Mouse (Mus musculus): ENCODE results near the gene Hist1h2bh. TPM values are rescaled to one million over a fixed set of nuclear protein-coding genes. Genes with fewer than 3 reads are reported as not detected.
"Not testable (repeated sequence)": the region's sequence is repeated elsewhere in the genome, so short reads cannot be mapped to it uniquely, and the experiment has no call there.

The Hist1h2bh gene
- polyA plus RNA-seq, 1 experiment from 2014 or later, result 0.37 TPM

GRCm38 (mm10) chr13:23554925-23555838, 12.0 kb upstream of the Hist1h2bh start:
- Histone ChIP-seq H3K9me3 (replicated peaks) (no peaks in the 10 kb centered on the region), H3K4me3 (peak overlapping the region; percentile 46), H3K27me3 (no peaks in the 10 kb centered on the region), H3K4me1 (peaks cover 17% of the 10 kb centered on the region), H3K9ac (peak overlapping the region; percentile 72), H3K27ac (peak overlapping the region; percentile 89), H3K4me2 (replicated peaks) (peak overlapping the region; percentile 98), H3K36me3 (no peaks in the 10 kb centered on the region)
- under 1% methylated on average over 54 of the region's 54 CpGs for WGBS
- peak; percentile 89 for ATAC-seq (ENCODE audit: low FRiP score)

- Histone ChIP-seq H3K9me3 (replicated peaks) (no peaks in the 10 kb centered on the region), H3K27ac (peak overlapping the region; percentile 89), H3K27me3 (no peaks in the 10 kb centered on the region), H3K4me3 (peak overlapping the region; percentile 46), H3K9ac (peak overlapping the region; percentile 72), H3K36me3 (no peaks in the 10 kb centered on the region), H3K4me2 (replicated peaks) (peak overlapping the region; percentile 98), H3K4me1 (peaks cover 17% of the 10 kb centered on the region)
- whole genome bisulfite sequencing, result 23% methylated on average over 9 of the region's 9 CpGs
- no peak for ATAC-seq (ENCODE audit: low FRiP score)
These were observed 11.2 kb upstream of the Hist1h2bh start for GRCm38 (mm10) chr13:23554393-23554792.

GRCm38 (mm10) chr13:23552962-23553361, 9.8 kb upstream of the Hist1h2bh start, which contains the start of gene Hist1h1d:
Gene Hist1h1d (plus strand): TSS chr13:23553262.
- no peak for ATAC-seq (ENCODE audit: low FRiP score)
- Histone ChIP-seq H3K27ac (peak within 1 kb of the TSS; percentile 89), H3K9ac (no peak within 1 kb of the TSS), H3K4me3 (no peak within 1 kb of the TSS), H3K36me3 (no peaks in the 10 kb centered on the region), H3K4me1 (peaks cover 17% of the 10 kb centered on the region), H3K4me2 (replicated peaks) (no peak within 1 kb of the TSS), H3K27me3 (no peaks in the 10 kb centered on the region), H3K9me3 (replicated peaks) (no peaks in the 10 kb centered on the region)

- ATAC-seq (ENCODE audit: low FRiP score), result no peak
- Histone ChIP-seq H3K4me3 (peak overlapping the region; percentile 41; the same call in 1 of the 2 replicates), H3K4me2 (replicated peaks) (peak overlapping the region; percentile 58), H3K9ac (no peak overlapping the region), H3K4me1 (peaks cover 17% of the 10 kb centered on the region), H3K36me3 (no peaks in the 10 kb centered on the region), H3K27me3 (no peaks in the 10 kb centered on the region), H3K9me3 (replicated peaks) (no peaks in the 10 kb centered on the region), H3K27ac (peak overlapping the region; percentile 89)
- WGBS, result 51% methylated on average over 8 of the region's 8 CpGs
These were observed 9.0 kb upstream of the Hist1h2bh start for GRCm38 (mm10) chr13:23551931-23552914.

GRCm38 (mm10) chr13:23551146-23551834, 8.1 kb upstream of the Hist1h2bh start, which contains the start of gene Hist1h4f:
Gene Hist1h4f (minus strand): TSS chr13:23551648.
- H3K27ac ChIP-seq, result peak within 1 kb of the TSS; percentile 89
- under 1% methylated on average over 47 of the region's 47 CpGs for WGBS
- H3K9ac ChIP-seq, result peak within 1 kb of the TSS; percentile 59
- H3K9me3 ChIP-seq (replicated peaks); H3K36me3 ChIP-seq; H3K27me3 ChIP-seq: not testable (repeated sequence)
- peak; percentile 87 for ATAC-seq (ENCODE audit: low FRiP score)
- peak within 1 kb of the TSS; percentile 41 for H3K4me3 ChIP-seq
- H3K4me1 ChIP-seq, result peaks cover 12% of the 10 kb centered on the region
- H3K4me2 ChIP-seq (replicated peaks), result peak within 1 kb of the TSS; percentile 58

GRCm38 (mm10) chr13:23550761-23551145, 7.6 kb upstream of the Hist1h2bh start:
- peak overlapping the region; percentile 41 for H3K4me3 ChIP-seq
- WGBS, result 10% methylated on average over 3 of the region's 3 CpGs
- peaks cover 12% of the 10 kb centered on the region for H3K4me1 ChIP-seq
- peak overlapping the region; percentile 59 for H3K9ac ChIP-seq
- no peak for ATAC-seq (ENCODE audit: low FRiP score)
- peak overlapping the region; percentile 89 for H3K27ac ChIP-seq
- no peaks in the 10 kb centered on the region for H3K36me3 ChIP-seq
- H3K27me3 ChIP-seq, result no peaks in the 10 kb centered on the region
- peak overlapping the region; percentile 58 for H3K4me2 ChIP-seq (replicated peaks)
- no peaks in the 10 kb centered on the region for H3K9me3 ChIP-seq (replicated peaks)

GRCm38 (mm10) chr13:23546694-23547093, 3.5 kb upstream of the Hist1h2bh start:
- no peaks in the 10 kb centered on the region for H3K36me3 ChIP-seq
- no peak overlapping the region for H3K4me2 ChIP-seq (replicated peaks)
- peaks cover 10% of the 10 kb centered on the region for H3K4me1 ChIP-seq
- 81% methylated on average over 5 of the region's 5 CpGs for WGBS
- no peak overlapping the region for H3K9ac ChIP-seq
- no peak for ATAC-seq (ENCODE audit: low FRiP score)
- no peak overlapping the region for H3K27ac ChIP-seq
- H3K4me3 ChIP-seq, result no peak overlapping the region
- no peaks in the 10 kb centered on the region for H3K27me3 ChIP-seq
- no peaks in the 10 kb centered on the region for H3K9me3 ChIP-seq (replicated peaks)

GRCm38 (mm10) chr13:23544787-23545120, 1.6 kb upstream of the Hist1h2bh start:
- ATAC-seq (ENCODE audit: low FRiP score); H3K27me3 ChIP-seq; H3K36me3 ChIP-seq; H3K9me3 ChIP-seq (replicated peaks); H3K4me1 ChIP-seq: not testable (repeated sequence)
- under 1% methylated on average over 11 of the region's 14 CpGs for WGBS
- H3K9ac ChIP-seq, result peak overlapping the region; percentile 54; the same call in 1 of the 2 replicates
- H3K4me3 ChIP-seq, result peak overlapping the region; percentile 46
- H3K4me2 ChIP-seq (replicated peaks), result peak overlapping the region; percentile 69
- peak overlapping the region; percentile 92 for H3K27ac ChIP-seq

- WGBS, result under 1% methylated on average over 33 of the region's 45 CpGs
- Histone ChIP-seq H3K4me1 (peaks cover 4% of the 10 kb centered on the region), H3K36me3 (no peaks in the 10 kb centered on the region), H3K27me3 (no peaks in the 10 kb centered on the region), H3K9me3 (replicated peaks) (no peaks in the 10 kb centered on the region), H3K4me3 (peak within 1 kb of the TSS; percentile 46), H3K4me2 (replicated peaks) (peak within 1 kb of the TSS; percentile 69), H3K27ac (peak within 1 kb of the TSS; percentile 92), H3K9ac (peak within 1 kb of the TSS; percentile 69)
- ATAC-seq (ENCODE audit: low FRiP score), result peak; percentile 96
These were observed 984 bp upstream of the Hist1h2bh start, which contains the start of gene Hist1h3f for GRCm38 (mm10) chr13:23543965-23544786. Gene Hist1h3f (plus strand): TSS chr13:23544052.

GRCm38 (mm10) chr13:23542225-23542980, 789 bp downstream of the Hist1h2bh start:
- H3K4me2 ChIP-seq (replicated peaks), result peak overlapping the region; percentile 69
- 4% methylated on average over 3 of the region's 3 CpGs for WGBS

More at GRCm38 (mm10) chr13:23542225-23542980, 789 bp downstream of the Hist1h2bh start:
- not testable (repeated sequence) for H3K4me1 ChIP-seq; H3K9me3 ChIP-seq (replicated peaks); H3K27me3 ChIP-seq; H3K36me3 ChIP-seq; ATAC-seq (ENCODE audit: low FRiP score)
- peak overlapping the region; percentile 69 for H3K9ac ChIP-seq
- H3K27ac ChIP-seq, result peak overlapping the region; percentile 84
- H3K4me3 ChIP-seq, result peak overlapping the region; percentile 42
